Mouse (Mus musculus) cerebellum, adult 11 months (tissue): ENCODE data around the gene Lingo2.
"Not testable (repeated sequence)": the region's sequence is repeated elsewhere in the genome, so short reads cannot be mapped to it uniquely, and the experiment has no call there.

Experiments used
- DNase-seq: peaks from one replicate; pipeline ENCODE4 v3.0.0; 2022

Lingo2 gene

DNA sequence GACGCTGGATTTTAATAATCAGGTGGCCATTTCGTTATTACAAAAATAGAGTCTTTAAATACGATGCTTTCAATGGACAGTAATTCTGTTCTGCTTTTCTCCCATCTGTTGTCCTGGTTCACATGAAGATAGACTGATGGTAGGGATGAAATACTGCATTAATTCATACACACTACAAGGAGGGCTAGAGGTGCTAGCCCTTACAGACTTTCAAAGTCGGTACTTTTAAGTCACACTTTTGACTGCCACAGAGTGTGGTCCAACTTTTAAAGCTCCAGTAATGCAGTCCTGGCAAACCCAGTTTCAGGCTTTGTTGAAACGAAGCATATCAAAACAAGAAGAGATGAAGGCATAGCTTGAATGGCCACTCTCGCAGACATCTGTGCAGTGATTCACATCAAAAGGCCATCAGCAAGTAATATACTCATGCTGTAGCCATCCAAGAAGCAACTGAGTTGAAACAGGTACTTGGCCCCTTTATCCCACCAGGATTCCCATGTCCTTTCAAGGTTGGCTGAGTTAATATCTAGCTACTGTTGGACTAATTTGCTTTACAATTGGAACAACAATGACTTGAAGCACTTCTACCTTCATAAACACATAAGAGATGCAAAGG is 872.5 kb downstream of the Lingo2 start:
- no peak for DNase-seq

DNA sequence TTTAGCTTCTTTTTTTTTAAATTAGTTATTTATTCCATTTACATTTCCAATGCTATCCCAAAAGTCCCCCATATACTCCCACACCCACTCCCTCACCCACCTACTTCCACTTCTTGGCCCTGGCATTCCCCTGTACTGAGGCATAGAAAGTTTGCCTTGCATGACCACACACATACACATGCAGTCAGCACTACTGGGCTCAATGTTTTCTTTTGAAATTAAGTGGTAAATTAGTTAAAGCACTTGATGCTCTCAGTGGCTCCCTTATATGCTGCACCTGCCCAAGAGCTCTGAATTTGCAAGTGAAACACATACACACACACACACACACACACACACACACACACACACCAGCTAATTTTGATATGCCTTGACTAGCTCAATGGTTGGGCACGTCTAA is 886.8 kb downstream of the Lingo2 start:
- DNase-seq: not testable (repeated sequence)

DNA sequence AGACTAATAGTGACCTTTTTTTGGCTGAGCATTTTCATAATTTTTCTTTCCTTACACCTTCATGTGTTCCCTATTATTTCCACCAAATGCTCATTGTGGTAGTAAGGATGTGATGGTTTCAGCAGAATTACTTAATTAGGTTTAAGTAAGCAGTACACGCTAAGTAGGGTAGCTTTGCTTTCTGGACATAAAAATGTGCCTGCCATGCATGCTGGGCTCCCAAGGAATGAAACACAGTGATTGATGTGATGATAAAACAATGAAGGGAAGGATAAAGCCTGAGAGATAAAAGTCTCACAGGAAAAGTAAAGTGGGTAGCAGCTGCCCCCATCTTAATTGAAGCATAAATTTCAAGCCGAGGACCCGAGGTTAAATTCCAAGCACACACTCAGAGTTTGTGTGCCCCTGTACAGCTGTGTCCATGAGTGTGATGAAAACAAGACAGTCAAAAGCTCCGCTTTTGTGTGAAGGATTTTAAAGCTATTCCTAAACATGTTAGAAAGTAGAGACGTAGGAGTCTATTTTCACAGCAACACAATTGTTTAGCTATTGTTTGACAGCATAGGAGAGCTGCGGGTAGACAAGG is 898.7 kb downstream of the Lingo2 start:
- DNase-seq: no peak

DNA sequence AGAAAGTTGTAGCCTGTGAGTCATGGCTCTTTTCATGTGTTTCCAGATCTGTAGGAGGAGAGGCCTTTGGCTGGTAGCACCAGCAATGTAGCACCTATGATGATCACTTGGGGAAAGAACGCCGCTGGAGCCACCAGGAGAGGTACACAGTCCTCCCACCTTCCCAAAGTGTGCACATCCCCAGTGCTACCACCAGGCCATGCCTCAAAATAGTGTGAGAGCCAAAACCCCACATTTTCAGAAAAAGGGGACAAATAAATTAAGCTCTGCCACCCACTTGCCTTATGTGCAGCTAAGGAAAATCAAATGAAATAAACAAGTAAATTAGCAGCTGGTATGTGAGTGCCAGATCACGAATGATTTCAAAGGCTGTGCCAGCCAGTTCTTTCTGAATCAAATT is 911.2 kb downstream of the Lingo2 start:
- DNase-seq: no peak

DNA sequence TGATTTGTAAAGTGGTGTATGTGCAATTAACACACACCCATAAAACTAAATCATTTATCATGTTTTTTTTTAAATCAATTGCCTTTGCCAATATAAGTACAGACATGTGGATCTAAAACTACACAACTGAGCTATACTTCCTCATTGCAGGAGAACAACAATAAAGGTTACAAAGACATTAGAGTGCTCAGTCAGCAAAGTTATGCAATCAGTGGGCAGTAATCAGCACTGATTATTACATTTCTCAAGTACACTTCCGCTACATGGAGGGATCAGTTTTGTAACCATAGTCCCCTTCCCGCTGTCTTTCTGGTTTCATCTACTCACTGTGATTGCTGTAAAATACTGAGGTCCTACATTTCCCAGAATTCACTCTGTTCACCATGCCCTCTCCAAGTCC is 912.8 kb downstream of the Lingo2 start:
- DNase-seq: no peak

DNA sequence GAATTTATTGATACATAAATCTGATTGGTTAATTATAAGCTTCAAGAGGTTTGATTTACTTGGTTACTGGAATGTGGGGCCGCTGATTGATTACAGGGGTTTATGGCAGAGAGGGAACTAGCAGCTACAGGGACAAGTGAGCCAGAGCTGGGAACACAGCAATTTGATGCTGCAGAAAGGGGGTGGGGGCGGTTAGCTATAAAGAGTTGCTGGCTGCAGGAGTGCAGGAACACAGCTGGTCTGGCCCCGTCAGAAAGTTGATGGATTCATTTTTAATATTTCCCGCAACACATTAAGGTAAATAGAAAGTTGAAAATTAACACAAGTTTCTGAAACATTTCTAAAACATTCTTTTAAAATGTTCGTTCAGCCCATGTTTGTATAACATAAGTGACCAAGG is 919.5 kb downstream of the Lingo2 start:
- no peak for DNase-seq

DNA sequence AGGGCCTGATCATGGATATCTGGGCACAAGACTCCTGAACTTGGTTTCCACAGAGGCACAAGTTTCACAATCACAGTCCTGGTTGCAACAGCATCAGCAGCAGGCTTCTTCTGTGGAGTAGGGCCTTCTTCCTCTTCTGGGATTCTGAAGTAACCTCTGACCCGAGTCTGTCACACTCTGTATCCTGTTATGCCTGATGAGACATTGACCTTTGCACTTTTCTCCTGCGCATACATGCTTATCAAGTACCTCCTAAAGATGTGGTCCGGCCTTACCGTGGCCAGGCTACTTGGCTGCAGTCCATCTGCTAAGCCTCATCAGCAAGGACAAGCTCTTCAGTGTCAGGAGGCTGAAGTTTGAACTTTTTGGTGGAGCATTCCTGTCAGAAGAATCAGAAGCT is 937.4 kb downstream of the Lingo2 start:
- DNase-seq: no peak

DNA sequence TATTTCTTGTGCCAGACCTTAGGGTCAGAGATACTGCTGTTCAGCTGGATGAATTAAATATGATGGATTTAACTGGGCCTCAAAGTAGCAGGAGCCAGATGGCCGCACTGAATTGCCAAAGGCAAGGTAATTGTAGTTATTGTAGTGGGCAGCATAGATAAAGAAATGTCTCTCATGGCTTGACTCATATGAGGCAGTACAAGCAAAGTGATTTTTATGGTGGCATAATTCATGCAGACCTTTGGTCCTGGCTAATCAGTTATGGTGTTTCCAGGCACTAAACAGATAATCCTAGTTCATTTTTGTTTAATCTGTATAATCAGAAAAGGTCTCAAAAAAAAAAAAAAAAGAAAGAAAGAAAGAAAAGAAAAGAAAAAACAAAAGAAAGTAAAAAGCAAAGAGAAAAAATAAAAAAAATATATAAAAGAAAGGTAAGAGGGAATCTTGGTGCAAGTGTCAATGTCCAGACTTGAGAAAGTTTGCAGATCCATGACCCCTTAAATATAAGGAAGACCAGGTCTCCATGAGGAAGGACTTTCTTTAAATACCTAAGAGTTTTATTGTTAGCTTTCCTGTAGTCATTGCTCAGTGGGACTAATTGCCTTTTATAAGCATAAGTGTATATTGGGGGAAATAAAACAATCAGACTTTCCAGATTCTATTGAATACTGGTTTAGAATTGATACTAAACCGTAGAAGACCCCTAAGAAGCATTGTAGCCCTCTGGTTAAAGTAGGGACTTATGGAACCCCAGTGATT is 959.4 kb downstream of the Lingo2 start:
- DNase-seq: no peak

DNA sequence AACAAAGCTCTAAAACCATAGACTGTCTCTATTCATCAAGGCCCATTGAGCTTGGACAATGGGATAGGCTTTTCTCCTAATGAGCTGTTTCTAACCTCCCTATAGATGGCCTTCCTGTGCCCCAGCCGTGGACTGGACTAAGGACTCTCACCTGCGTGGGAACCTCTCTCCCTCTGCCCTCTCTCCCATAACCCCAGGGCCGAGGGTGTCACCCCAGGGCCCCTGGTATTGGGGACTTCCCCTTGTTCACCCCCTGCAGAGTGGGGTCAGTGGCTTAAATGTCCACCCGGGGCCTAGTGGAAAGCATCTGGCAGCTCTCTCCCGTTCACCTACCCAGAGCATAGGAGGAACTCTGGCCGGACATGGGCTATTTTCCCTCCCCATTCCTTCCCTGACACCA is 965.5 kb downstream of the Lingo2 start:
- DNase-seq: no peak

DNA sequence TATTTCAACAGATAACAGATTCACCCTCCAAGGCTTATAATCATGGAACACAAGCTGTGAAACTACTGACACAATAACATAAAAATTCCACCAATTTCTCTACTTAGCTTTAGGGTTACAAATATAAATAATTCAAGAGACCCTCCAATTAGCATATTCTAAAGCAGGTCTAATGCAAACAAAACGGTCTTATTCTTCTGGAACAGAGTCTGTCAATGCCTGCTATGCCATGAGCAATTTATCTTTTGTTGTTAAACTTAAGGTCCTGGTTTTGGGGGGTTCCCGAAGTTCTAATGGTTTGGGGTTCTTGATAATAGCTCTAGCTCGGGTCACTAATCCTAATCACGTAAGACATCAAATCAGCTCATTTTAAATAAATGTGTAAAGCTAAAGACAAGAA is 988.0 kb downstream of the Lingo2 start:
- no peak for DNase-seq

DNA sequence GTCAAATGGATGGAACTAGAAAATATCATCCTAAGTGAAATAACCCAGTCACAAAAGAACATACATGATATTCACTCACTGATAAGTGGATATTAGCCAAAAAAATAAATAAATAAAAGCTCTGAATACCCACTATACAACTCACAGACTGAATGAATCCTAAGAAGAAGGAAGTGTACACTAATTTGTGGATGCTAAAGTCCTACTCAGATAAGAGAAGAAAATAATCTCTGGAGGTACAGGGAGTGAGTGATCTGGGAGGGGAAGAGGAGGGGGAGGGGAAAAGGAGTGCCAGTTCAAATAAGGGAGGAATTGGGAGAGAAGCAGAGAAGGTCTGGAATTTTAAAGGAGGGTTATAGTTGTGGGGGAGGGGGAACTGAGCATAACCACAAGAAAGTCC is 999.7 kb downstream of the Lingo2 start:
- no peak for DNase-seq

DNA sequence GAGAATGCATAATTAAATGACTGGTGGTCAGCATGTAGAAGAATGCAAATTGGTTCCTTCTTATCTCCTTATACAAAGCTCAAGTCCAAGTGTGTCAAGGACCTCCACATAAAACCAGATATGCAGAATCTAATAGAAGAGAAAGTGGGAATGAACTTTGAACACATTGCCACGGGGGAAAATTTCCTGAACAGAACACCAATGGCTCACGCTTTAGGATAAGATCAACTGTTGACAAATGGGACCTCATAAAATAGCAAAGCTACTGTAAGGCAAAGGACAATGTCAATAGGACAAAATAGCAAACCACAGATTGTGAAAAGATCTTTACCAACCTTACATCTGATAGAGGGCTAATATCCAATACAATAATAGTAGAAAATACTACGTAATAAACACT is 1000.3 kb downstream of the Lingo2 start:
- no peak for DNase-seq

DNA sequence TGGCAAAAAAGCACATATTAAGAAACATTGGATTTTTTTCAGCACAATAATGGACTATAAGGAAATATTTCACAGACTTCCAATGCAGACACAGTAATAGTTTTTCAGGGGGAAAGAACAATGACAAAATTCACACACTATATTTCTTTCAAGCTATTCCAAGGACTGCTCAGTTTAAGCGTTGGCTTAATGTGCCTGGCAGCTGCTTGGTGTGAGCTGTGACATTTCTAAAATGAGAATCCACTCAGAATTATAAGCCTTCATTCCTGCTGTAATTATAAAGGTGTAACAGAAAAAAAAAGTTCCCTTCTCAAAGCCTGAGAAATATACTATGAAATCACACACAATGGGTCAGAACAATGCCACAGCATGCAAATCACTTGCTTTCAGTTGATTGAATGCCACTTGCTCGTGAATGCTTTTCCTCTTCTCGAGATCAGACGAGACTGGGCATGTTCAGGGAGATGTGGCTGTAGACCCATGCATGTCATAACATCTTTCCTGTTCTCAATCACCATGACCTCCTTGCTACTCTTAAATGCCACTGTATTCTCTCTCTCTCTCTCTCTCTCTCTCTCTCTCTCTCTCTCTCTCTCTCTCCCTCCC is 1017.4 kb downstream of the Lingo2 start:
- DNase-seq: no peak

DNA sequence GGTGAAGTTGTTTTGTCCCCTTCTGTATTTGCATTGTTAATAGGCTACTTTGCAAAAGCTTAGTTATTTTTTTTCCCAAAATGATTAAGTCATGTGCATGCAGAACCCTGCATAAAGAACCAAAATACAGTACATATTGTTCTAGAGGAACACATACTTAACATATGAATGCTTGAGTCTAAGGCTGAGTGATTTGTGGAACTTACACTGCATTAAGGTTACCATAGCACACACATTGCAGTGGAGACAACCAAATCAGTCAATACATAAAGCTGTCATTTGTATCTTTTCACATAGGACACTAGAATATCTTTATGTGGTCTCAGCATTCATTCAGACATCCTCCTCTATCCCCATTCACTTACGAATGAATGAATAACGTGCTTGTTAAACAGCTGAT is 1023.8 kb downstream of the Lingo2 start:
- DNase-seq: no peak

DNA sequence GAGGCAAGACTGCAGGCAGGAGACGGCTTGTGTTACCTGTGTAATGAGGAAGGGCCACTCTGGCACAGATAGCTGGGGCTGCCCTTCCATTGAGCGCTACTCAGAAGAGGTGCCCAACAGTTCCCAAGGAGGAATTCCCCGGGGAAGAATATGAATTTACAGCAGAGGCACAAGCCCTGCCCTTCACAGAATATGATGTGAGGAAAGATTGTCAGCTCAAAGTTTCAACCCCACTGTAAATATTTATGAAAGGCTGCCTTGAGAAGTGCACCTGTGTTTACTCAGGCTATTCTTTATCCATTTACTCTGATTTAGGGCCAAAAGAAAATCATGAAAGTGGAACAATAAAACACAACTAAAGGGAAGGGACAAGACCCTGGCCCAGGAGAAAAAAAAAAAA is 1034.1 kb downstream of the Lingo2 start:
- no peak for DNase-seq

DNA sequence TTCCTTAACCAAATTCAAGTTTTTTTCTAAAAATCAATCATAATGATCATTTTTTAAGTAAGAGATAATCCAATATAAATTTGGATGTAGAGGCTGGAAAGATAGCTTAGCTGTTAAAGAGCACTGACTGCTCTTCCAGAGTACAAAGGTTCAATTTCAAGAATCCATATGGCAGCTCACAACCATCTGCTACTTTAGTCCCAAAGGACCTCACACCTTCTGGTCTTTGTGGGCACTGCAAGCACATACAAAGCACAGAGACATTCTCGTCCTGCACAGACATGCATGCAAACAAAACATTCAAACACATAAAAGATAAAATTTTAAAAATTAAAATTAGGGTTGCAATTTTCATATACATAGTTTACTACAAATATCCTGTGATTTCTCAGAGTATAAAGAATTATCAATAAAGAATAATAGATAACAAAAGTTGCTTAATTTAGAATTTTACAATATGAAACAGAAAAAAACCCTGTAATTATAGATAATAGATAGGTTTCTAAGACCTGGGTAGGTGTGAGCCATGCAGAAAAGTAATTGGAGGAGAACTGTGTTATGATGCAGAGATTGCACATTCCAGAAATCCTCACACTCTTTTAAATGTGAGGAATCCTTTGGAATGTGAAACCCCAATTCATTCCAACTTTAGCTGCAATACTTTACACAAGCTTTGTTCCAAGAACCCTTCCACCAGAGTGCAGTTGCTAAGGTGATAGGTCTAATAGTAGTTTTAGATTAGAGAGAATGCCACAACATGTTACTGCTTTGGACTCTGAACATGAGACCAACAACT is 1053.6 kb downstream of the Lingo2 start:
- DNase-seq: no peak

DNA sequence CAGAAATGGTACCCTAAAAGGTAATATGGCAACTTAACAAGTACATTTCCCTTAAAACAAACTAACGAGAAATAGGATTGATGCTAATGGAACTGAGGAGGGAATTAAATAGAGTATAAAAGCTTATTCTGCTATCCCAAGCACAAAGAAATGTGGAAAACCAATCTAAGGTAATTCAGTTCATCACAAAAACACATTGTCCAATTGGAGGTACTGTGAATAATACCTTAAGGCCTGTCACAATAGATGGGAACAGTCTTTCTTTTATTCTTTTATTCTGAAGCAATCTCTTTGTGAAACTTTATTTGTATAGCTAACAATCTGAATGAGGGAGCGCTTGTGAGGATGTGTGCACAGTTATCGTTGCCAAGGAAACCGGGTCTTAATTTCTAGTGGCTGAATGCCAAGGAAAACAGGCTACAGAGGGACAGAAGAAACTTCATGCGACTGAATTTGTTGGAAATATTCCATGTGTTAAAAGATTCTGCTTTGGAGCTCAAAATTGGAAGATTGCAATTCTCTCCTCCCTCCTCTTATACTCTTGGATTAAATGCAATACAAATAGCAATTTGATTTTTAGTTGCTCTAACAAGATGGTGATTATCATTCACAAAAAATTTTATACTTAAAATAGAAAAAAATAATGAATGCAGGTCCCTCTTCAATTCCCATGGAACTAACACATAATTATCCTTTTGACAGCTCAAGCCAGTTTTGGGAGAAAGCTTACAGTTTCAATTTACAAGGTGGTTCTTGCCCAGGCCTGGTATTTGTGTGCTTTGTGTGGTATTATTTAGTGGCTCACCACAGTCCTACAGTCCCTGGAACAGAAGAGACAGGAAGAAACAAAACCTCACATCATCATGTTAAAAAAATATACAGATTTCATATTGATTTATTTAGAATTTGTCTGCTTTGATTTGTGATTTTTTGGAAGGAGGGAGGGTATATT is 1065.7 kb downstream of the Lingo2 start:
- no peak for DNase-seq

DNA sequence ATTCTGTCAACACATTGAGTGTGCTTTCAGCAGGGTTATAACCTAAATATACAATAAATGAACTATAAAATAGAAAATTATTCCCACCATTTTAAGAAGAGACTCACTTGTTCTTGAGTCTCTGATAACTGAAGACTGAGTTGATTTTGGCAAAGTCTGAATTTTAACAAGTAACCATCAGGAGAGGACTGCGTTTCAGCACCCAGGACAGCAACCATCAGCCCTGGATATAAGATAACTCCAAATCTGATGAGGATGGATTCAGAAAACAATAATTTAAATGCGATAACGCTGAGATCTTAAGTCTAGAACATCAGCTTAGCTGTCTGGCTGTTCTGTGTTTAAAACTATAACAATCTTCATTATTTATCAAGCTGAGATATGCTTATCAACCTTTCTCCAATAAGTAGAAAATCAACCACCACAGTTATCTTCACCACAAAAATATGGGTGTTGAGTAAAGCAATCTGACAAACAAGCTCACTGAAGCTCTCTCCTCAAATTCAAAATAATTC is 1066.5 kb downstream of the Lingo2 start:
- no peak for DNase-seq

DNA sequence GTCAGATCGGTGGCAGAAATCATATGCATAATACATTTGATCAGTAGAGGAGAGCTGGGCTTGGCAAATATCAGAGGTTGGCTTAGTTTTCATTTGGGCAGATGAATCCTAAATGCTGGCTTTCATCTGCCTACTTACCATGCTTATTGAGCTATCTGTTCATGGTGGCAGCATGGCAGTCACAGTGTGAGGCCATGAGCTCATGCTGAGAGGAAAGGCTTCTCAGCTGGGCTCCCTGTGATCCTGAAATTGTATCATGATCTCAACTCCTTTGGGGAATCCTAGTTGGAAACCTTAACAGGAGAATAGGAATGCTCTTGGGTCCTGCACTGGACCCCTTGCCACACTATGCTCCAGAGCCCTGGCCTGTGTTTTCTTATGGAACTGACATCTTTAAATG is 1105.0 kb downstream of the Lingo2 start:
- DNase-seq: no peak

DNA sequence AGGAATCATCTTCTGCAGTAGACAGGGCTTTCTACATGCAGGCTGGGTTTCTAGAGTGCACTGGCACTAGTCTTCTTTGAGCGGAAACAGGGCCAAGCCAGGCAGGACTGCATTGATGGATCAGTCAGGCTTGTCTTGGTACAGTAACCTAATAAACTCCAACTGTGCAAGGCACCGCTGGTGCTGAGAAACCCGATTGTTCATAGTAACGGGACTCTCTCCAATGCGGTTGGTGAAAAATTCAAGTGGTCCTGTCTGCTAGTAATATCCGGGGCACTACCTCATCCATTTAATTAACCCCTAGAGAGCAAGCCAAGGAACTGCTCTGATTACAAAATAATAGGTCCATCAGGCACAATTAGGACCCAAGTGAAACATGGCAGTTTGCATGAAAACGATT is 1106.4 kb downstream of the Lingo2 start:
- no peak for DNase-seq

DNA sequence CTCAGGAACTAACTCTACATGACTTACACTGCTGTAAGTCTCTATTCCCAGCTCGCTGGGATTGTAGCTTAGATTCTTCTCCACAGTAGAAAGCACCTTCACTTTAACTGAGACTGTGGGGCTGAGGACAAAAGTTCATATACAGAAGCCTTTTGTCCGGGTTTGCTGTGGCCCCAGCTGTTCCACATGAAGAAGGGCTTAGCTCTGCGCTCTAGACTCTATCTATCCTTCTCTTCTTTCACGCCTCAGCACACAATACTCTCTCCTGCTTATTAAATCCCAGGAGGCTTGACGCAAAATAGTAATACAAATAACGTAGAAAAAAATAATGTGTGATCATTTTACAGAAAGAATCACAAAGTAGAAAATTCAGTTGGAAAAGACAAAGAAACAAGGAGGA is 1107.0 kb downstream of the Lingo2 start:
- DNase-seq: no peak

DNA sequence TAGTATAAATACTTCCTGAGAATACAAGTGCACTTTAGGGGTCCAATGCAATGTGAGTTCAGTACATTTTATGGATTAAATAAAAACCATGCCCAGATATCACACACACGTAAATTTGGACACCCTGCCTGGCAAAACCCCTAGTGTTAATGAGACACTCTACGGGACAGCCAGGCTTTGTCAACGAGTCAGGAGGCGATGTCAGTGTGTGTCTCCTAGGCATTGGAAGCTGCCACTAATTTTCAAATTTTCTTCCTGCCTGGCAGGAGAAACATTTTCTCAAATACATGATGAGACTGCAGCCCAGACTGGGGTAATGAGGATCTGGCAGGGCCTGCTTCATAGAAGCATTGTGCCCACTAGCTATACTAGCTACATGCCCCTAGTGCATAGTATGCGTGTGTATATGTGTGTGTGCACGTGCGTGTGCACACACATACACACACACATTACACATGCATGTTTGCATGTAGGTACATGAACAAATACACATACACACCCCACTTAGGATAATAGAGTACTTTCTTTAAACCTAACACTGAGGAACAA is 1128.2 kb downstream of the Lingo2 start:
- DNase-seq: no peak
